Mouse (Mus musculus) bone marrow, adult 2 months (tissue): Measurements from ENCODE around the gene Traf2. TPM values are rescaled to one million over a fixed set of nuclear protein-coding genes. Genes with fewer than 3 reads are reported as not detected.

ENCODE experiments used
- H3K27ac ChIP-seq: fragments of 200-500 bp; 2 replicates; pipeline ENCODE4 v1.5.1; 2012; ENCODE audit warnings: low read depth, mild to moderate bottlenecking, control low read depth, inconsistent platforms, low read length; ENCODE audit not compliant: control insufficient read depth, poor library complexity, insufficient read depth
- H3K4me1 ChIP-seq: fragments of 200-500 bp; 2 replicates; pipeline ENCODE4 v1.6.1; 2011; ENCODE audit warnings: low read length; ENCODE audit not compliant: control insufficient read depth, insufficient read depth
- H3K4me3 ChIP-seq: fragments of 200-500 bp; replicated peaks from 2 replicates; pipeline ENCODE3; 2011; ENCODE audit warnings: mild to moderate bottlenecking, low read depth, low read length, control low read depth; ENCODE audit not compliant: control insufficient read depth
- CTCF ChIP-seq: fragments of 200-500 bp; IDR thresholded peaks from 2 replicates; pipeline ENCODE4 v1.5.1; 2011; ENCODE audit warnings: low read length, control low read depth; ENCODE audit not compliant: control insufficient read depth, insufficient read depth
- POLR2A ChIP-seq: fragments of 200-500 bp; IDR thresholded peaks from 2 replicates; pipeline ENCODE4 v1.6.1; 2011; ENCODE audit warnings: low read depth, mild to moderate bottlenecking, control low read depth, low read length, borderline replicate concordance; ENCODE audit not compliant: control insufficient read depth
- WGBS: fragments of 180-500 bp; shearing (Covaris S2); methylation state at CpG from one replicate; pipeline ENCODE4 v1.1.7; 2018; 5-methylcytosine and 5-hydroxymethylcytosine counted together
- polyA plus RNA-seq: library from polyadenylated mRNA; stranded (reverse); fragments of >200 nt; gene quantifications from 2 replicates; pipeline ENCODE4 v1.2.4, GENCODE M21; 2011; ENCODE audit warnings: low replicate concordance; ENCODE audit not compliant: missing spikeins, insufficient read depth, insufficient read length

Traf2 gene
- polyA plus RNA-seq, 1 experiment: 22.7 TPM

- H3K4me3 ChIP-seq: no peak overlapping the region
- 67% methylated on average over 1 of the region's 1 CpGs for WGBS
- TF ChIP-seq POLR2A (no peak), CTCF (no peak)
- H3K4me1 ChIP-seq: no peaks in the 10 kb centered on the region; the same call in 1 of the 2 replicates
- no peak overlapping the region for H3K27ac ChIP-seq
Observed at GRCm38 (mm10) chr2:25480541-25480940, 66.2 kb downstream of the Traf2 start.

GRCm38 (mm10) chr2:25479551-25480311 lies 67.0 kb downstream of the Traf2 start:
- WGBS: 54% methylated on average over 10 of the region's 10 CpGs
- Histone ChIP-seq H3K27ac (no peak overlapping the region), H3K4me1 (no peaks in the 10 kb centered on the region; the same call in 1 of the 2 replicates), H3K4me3 (no peak overlapping the region)
- no peak for TF ChIP-seq POLR2A
- TF ChIP-seq CTCF: no peak

GRCm38 (mm10) chr2:25477967-25478675 lies 68.6 kb downstream of the Traf2 start:
- Histone ChIP-seq H3K27ac (no peak overlapping the region), H3K4me1 (no peaks in the 10 kb centered on the region; the same call in 1 of the 2 replicates), H3K4me3 (no peak overlapping the region)
- no peak for TF ChIP-seq POLR2A
- TF ChIP-seq CTCF: no peak
- WGBS: 80% methylated on average over 3 of the region's 3 CpGs

GRCm38 (mm10) chr2:25477541-25477940 lies 69.2 kb downstream of the Traf2 start:
- no peak overlapping the region for H3K4me3 ChIP-seq
- TF ChIP-seq CTCF (no peak), POLR2A (no peak)
- WGBS: 81% methylated on average over 8 of the region's 8 CpGs
- H3K4me1 ChIP-seq: no peaks in the 10 kb centered on the region; the same call in 1 of the 2 replicates
- H3K27ac ChIP-seq: no peak overlapping the region

- 77% methylated on average over 2 of the region's 2 CpGs for WGBS
- no peak overlapping the region for H3K27ac ChIP-seq
- H3K4me1 ChIP-seq: no peaks in the 10 kb centered on the region
Observed at GRCm38 (mm10) chr2:25472550-25472949, 74.2 kb downstream of the Traf2 start.

GRCm38 (mm10) chr2:25469969-25470368 lies 76.8 kb downstream of the Traf2 start, which contains the start of gene Ptgds:
Gene Ptgds, minus strand, starts transcription at chr2:25470046.
- peaks cover 3% of the 10 kb centered on the region for H3K4me1 ChIP-seq
- H3K27ac ChIP-seq: no peak within 1 kb of the TSS
- no peak within 1 kb of the TSS for H3K4me3 ChIP-seq
- no peak for TF ChIP-seq POLR2A
- WGBS: 83% methylated on average over 6 of the region's 6 CpGs

More at GRCm38 (mm10) chr2:25472550-25472949, 74.2 kb downstream of the Traf2 start:
- TF ChIP-seq POLR2A (no peak), CTCF (no peak)
- no peak overlapping the region for H3K4me3 ChIP-seq

GRCm38 (mm10) chr2:25468962-25469915 lies 77.5 kb downstream of the Traf2 start:
- H3K27ac ChIP-seq: no peak overlapping the region
- WGBS: 81% methylated on average over 10 of the region's 10 CpGs
- TF ChIP-seq POLR2A: no peak
- no peak for TF ChIP-seq CTCF
- no peak overlapping the region for H3K4me3 ChIP-seq
- peaks cover 3% of the 10 kb centered on the region for H3K4me1 ChIP-seq

Other genes starting within 250 kb of the Traf2 start
- 5.0 TPM in 1 of 2 replicates, not detected in the other for gene Grin1, start 227.8 kb downstream of the Traf2 start, polyA plus RNA-seq
- gene Man1b1, start 214.6 kb downstream of the Traf2 start, polyA plus RNA-seq: 25.9 and 33.0 TPM in 2 replicates
- gene Dpp7, start 190.6 kb downstream of the Traf2 start, polyA plus RNA-seq: 22.8 and 29.5 TPM in 2 replicates
- 20.1 and 62.6 TPM in 2 replicates for gene Uap1l1, start 181.3 kb downstream of the Traf2 start, polyA plus RNA-seq
- 13.7 and 27.3 TPM in 2 replicates for gene Sapcd2, start 174.6 kb downstream of the Traf2 start, polyA plus RNA-seq
- gene Entpd2, start 151.1 kb downstream of the Traf2 start, polyA plus RNA-seq: 0.54 TPM in 1 of 2 replicates, not detected in the other
- gene Npdc1, start 147.6 kb downstream of the Traf2 start, polyA plus RNA-seq: 3.4 and 22.4 TPM in 2 replicates
- gene Fut7, start 123.7 kb downstream of the Traf2 start, polyA plus RNA-seq: 3.4 and 17.9 TPM in 2 replicates
- 5.0 and 15.0 TPM in 2 replicates for gene Abca2, start 118.2 kb downstream of the Traf2 start, polyA plus RNA-seq
- gene Clic3, start 90.1 kb downstream of the Traf2 start, polyA plus RNA-seq: not detected in 2 replicates
- 42.2 and 114 TPM in 2 replicates for gene Paxx, start 85.8 kb downstream of the Traf2 start, polyA plus RNA-seq
- 9.3 TPM in 1 of 2 replicates, not detected in the other for gene Ptgds, start 76.9 kb downstream of the Traf2 start, polyA plus RNA-seq
- gene Lcn12, start 53.0 kb downstream of the Traf2 start, polyA plus RNA-seq: not detected in 2 replicates
- 18.5 and 30.4 TPM in 2 replicates for gene Fbxw5, start 46.2 kb downstream of the Traf2 start, polyA plus RNA-seq
- 1.6 and 6.2 TPM in 2 replicates for gene C8g, start 45.2 kb downstream of the Traf2 start, polyA plus RNA-seq
- 46.6 and 73.8 TPM in 2 replicates for gene Edf1, start 10.9 kb upstream of the Traf2 start, polyA plus RNA-seq
- gene Mamdc4, start 27.9 kb upstream of the Traf2 start, polyA plus RNA-seq: 1.1 and 9.7 TPM in 2 replicates
- 12.3 and 16.4 TPM in 2 replicates for gene Phpt1, start 28.3 kb upstream of the Traf2 start, polyA plus RNA-seq
- 0.34 and 0.92 TPM in 2 replicates for gene Ajm1, start 34.8 kb upstream of the Traf2 start, polyA plus RNA-seq
- 33.4 and 38.2 TPM in 2 replicates for gene Rabl6, start 61.6 kb upstream of the Traf2 start, polyA plus RNA-seq
- not detected in 2 replicates for gene Ccdc183, start 70.7 kb upstream of the Traf2 start, polyA plus RNA-seq
- gene Tmem141, start 75.1 kb upstream of the Traf2 start, polyA plus RNA-seq: 17.3 and 20.9 TPM in 2 replicates
- gene Fcna, start 81.1 kb upstream of the Traf2 start, polyA plus RNA-seq: 14.7 and 28.0 TPM in 2 replicates
- gene Lcn8, start 106.2 kb upstream of the Traf2 start, polyA plus RNA-seq: not detected in 2 replicates
- not detected in 2 replicates for gene Lcn5, start 111.0 kb upstream of the Traf2 start, polyA plus RNA-seq
- gene Lcn6, start 129.8 kb upstream of the Traf2 start, polyA plus RNA-seq: not detected in 2 replicates
- gene Lcn10, start 135.8 kb upstream of the Traf2 start, polyA plus RNA-seq: not detected in 2 replicates
- not detected in 2 replicates for gene Obp2a, start 153.1 kb upstream of the Traf2 start, polyA plus RNA-seq
- gene Bmyc, start 159.8 kb upstream of the Traf2 start, polyA plus RNA-seq: 4.1 and 6.7 TPM in 2 replicates
- not detected in 2 replicates for gene Obp2b, start 190.1 kb upstream of the Traf2 start, polyA plus RNA-seq
- gene Lcn3, start 218.6 kb upstream of the Traf2 start, polyA plus RNA-seq: not detected in 2 replicates
- not detected in 2 replicates for gene Lcn11, start 230.1 kb upstream of the Traf2 start, polyA plus RNA-seq
- gene Gm13539, start 235.3 kb upstream of the Traf2 start, polyA plus RNA-seq: not detected in 2 replicates